Comparison of ENCODE assay signal across 18 mouse cellular contexts in the genomic region with DNA sequence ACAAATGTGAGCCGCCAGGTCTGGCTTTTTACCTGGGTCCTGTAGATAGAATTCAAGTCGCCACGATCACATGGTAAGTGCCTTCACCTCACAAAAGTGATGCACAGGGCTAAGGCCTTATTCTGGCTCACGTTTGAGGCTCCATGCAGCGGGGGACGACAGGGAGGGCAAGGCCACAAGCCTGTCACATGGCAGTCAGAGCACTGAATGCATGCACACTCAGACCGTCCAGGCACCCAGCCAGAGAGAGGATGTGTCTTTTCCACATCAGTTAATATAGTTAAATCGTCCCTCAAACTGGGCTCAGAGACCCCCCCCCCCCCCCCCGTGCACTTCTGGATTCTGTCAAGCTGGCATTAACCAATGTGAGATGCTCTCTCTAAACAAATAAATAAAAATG. TPM values are rescaled to one million over a fixed set of nuclear protein-coding genes. Genes with fewer than 3 reads are reported as not detected.
"Had no signal": no experiment of that assay in that cellular context is flagged by ENCODE, and none has a peak within 500 bp of the region (broad histone marks: within the 10 kb centered on the region; RNA-seq: fewer than 3 reads in every experiment).

No protein-coding gene starts in this region.

- H3K4me2 ChIP-seq: limb, embryonic 15.5 days; liver, embryonic 12.5 days; midbrain, embryonic 13.5 days; neural tube, embryonic 15.5 days; stomach, embryonic 15.5 days had no signal

- H3K4me1 ChIP-seq: liver, embryonic 12.5 days; midbrain, embryonic 13.5 days; neural tube, embryonic 15.5 days; stomach, embryonic 15.5 days had no signal

- DNase-seq: kidney, adult 11 months; kidney, adult 9 months; kidney, postnatal 4 days; lung, postnatal 14 days; right cerebral cortex, postnatal 4 days; spleen, adult 18-20 months; thymus, adult 2 months; thymus, postnatal 25 days had no signal

- H3K27ac ChIP-seq: kidney, postnatal 0 days; layer of hippocampus, adult 2 months; limb, embryonic 15.5 days; liver, embryonic 12.5 days; midbrain, embryonic 13.5 days; neural tube, embryonic 15.5 days; stomach, embryonic 15.5 days had no signal

- H3K36me3 ChIP-seq: neural tube, embryonic 15.5 days; stomach, embryonic 15.5 days had no signal

- H3K9me3 ChIP-seq: limb, embryonic 15.5 days; liver, embryonic 12.5 days; midbrain, embryonic 13.5 days; neural tube, embryonic 15.5 days; stomach, embryonic 15.5 days had no signal

- H3K27me3 ChIP-seq: limb, embryonic 15.5 days; liver, embryonic 12.5 days; midbrain, embryonic 13.5 days; neural tube, embryonic 15.5 days; stomach, embryonic 15.5 days had no signal

- H3K9ac ChIP-seq: limb, embryonic 15.5 days; liver, embryonic 12.5 days; midbrain, embryonic 13.5 days; neural tube, embryonic 15.5 days; stomach, embryonic 15.5 days had no signal

- H3K4me3 ChIP-seq: layer of hippocampus, adult 2 months; limb, embryonic 15.5 days; liver, embryonic 12.5 days; midbrain, embryonic 13.5 days; myocyte; neural tube, embryonic 15.5 days; stomach, embryonic 15.5 days had no signal

- ATAC-seq: liver, embryonic 12.5 days; midbrain, embryonic 13.5 days had no signal

RNA-seq across cellular contexts. Expression of a gene that starts 52.9 kb away (rescaled TPM):
- total RNA-seq: megakaryocyte-erythroid progenitor cell, adult 5-6 weeks had no signal
- polyA plus RNA-seq: liver, embryonic 12.5 days; liver, embryonic 16.5 days; myocyte had no signal
